Mouse (Mus musculus): ENCODE measurements around the gene Ccr3. TPM values are rescaled to one million over a fixed set of nuclear protein-coding genes. Genes with fewer than 3 reads are reported as not detected.
A peak's percentile ranks its signal among the peaks of the same experiment; 100 is the strongest.

The Ccr3 gene
- total RNA-seq, 1 experiment: not detected

DNA sequence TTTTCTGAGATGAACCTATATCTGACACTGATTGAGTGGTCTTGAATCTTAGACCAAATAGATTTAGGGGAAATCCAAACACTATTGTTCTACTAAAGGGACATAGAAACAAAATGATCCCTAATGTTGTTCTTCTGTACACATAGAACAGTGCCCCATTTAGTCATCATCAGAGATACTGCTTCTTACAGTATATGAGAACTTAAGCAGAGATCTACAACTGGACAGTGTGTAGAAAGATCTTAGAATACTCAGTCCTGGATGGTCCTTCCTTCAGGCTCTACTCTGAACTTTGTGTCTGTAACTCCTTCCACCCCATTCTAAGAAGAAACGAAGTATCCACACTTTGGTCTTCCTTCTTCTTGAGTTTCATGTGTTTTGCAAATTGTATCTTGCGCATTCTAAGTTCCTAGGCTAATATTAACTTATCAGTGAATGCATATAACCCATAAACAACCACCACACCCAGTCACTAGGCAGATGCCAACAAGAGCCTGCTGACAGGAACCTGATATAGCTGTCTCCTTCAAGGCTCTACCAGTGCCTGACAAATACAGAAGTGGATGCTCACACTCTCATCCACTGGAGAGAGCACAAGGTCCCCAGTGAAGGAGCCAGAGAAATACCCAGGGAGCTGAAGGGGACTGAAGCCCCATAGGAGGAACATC is 6.7 kb upstream of the Ccr3 start:
- H3K9me3 ChIP-seq (ENCODE audit: control insufficient read depth, insufficient read depth, low read depth, low read length): no peaks in the 10 kb centered on the region
- TF ChIP-seq ZNF384 (IDR thresholded peaks at IDR 0.05; ENCODE audit: low read depth, low read length): no peak
- no peak for TF ChIP-seq MAFK (IDR thresholded peaks at IDR 0.05; ENCODE audit: insufficient read depth, low read depth, low read length)
- TF ChIP-seq CHD2 (IDR thresholded peaks at IDR 0.05; ENCODE audit: low read depth, low read length): no peak
- TF ChIP-seq HCFC1 (IDR thresholded peaks at IDR 0.05; ENCODE audit: borderline replicate concordance, insufficient read depth, low read length): no peak
- no peak for TF ChIP-seq ZC3H11A (IDR thresholded peaks at IDR 0.05; ENCODE audit: borderline replicate concordance, low read depth, low read length)
- H3K9ac ChIP-seq (ENCODE audit: insufficient read depth, low read depth, low read length, poor library complexity, severe bottlenecking): no peak overlapping the region
- H3K27ac ChIP-seq (ENCODE audit: insufficient read depth, low read depth, low read length, poor library complexity, severe bottlenecking): no peak overlapping the region
- no peak for DNase-seq (ENCODE audit: low read depth, low spot score)
- H3K36me3 ChIP-seq (ENCODE audit: control insufficient read depth, insufficient read depth, low read length, poor library complexity, severe bottlenecking): no peaks in the 10 kb centered on the region
- in situ Hi-C loops (cut with MboI; ENCODE audit: low sequenced_read_pairs in 2 of 2, unreplicated experiment in 2 of 2): no loop called here
- H3K4me3 ChIP-seq (ENCODE audit: insufficient read depth in 1 of 2, low read depth in 1 of 2, low read length in 2 of 2, poor library complexity in 1 of 2, severe bottlenecking in 1 of 2): no peak overlapping the region
- no peaks in the 10 kb centered on the region for H3K4me1 ChIP-seq (ENCODE audit: control insufficient read depth in 2 of 2, insufficient read depth in 2 of 2, low read length in 2 of 2, poor library complexity in 1 of 2)

DNA sequence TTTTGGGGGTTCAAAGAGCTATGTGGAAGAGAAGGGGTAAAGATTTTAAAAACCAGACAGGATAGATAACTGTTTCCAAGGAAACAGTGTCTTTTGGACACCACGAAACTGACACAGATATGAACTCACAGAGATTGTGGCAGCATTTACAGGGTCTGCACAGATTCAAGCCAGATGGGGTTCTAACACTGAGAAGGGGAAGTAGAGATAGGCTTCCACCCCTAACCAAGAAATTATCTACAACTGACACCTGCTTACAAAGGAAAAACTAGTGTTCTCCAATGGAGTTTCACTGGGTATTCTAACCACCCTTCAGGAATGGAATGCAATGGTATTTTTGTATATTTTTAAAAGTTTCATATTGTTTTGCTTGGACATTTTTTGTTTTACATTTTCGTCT is 5.7 kb upstream of the Ccr3 start:
- TF ChIP-seq MAFK (IDR thresholded peaks at IDR 0.05; ENCODE audit: insufficient read depth, low read depth, low read length) (no peak), ZNF384 (IDR thresholded peaks at IDR 0.05; ENCODE audit: low read depth, low read length) (no peak), HCFC1 (IDR thresholded peaks at IDR 0.05; ENCODE audit: borderline replicate concordance, insufficient read depth, low read length) (no peak), ZC3H11A (IDR thresholded peaks at IDR 0.05; ENCODE audit: borderline replicate concordance, low read depth, low read length) (no peak)
- Histone ChIP-seq H3K4me3 (ENCODE audit: insufficient read depth in 1 of 2, low read depth in 1 of 2, low read length in 2 of 2, poor library complexity in 1 of 2, severe bottlenecking in 1 of 2) (no peak overlapping the region), H3K9ac (ENCODE audit: insufficient read depth, low read depth, low read length, poor library complexity, severe bottlenecking) (no peak overlapping the region), H3K4me1 (ENCODE audit: control insufficient read depth in 2 of 2, insufficient read depth in 2 of 2, low read length in 2 of 2, poor library complexity in 1 of 2) (no peaks in the 10 kb centered on the region), H3K9me3 (ENCODE audit: control insufficient read depth, insufficient read depth, low read depth, low read length) (no peaks in the 10 kb centered on the region), H3K27ac (ENCODE audit: insufficient read depth, low read depth, low read length, poor library complexity, severe bottlenecking) (no peak overlapping the region), H3K36me3 (ENCODE audit: control insufficient read depth, insufficient read depth, low read length, poor library complexity, severe bottlenecking) (no peaks in the 10 kb centered on the region)
- DNase-seq (ENCODE audit: low read depth, low spot score): no peak
- in situ Hi-C loops (cut with MboI; ENCODE audit: low sequenced_read_pairs in 2 of 2, unreplicated experiment in 2 of 2): no loop called here

DNA sequence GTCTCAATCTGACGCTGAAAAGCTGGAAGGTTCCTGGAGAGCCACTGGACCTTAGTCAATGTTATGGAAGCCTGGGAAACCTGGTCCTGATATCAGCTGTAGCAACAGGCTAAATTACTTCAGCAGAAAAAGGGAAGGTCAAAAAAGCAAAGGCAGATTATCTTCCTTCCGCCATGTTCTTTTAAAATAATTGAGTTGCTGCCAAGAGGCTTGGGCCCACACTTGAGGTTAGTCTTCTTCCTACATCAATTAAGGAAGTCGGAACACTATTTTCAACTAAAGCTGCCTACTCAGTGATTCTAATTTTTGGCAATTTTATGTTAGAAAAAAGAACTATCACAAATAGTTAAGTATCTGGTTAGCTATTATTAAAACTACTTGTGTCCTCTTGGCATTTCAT is 1.9 kb upstream of the Ccr3 start:
- DNase-seq (ENCODE audit: low read depth, low spot score): no peak
- Histone ChIP-seq H3K4me3 (ENCODE audit: insufficient read depth in 1 of 2, low read depth in 1 of 2, low read length in 2 of 2, poor library complexity in 1 of 2, severe bottlenecking in 1 of 2) (no peak overlapping the region), H3K9ac (ENCODE audit: insufficient read depth, low read depth, low read length, poor library complexity, severe bottlenecking) (no peak overlapping the region), H3K36me3 (ENCODE audit: control insufficient read depth, insufficient read depth, low read length, poor library complexity, severe bottlenecking) (no peaks in the 10 kb centered on the region), H3K9me3 (ENCODE audit: control insufficient read depth, insufficient read depth, low read depth, low read length) (no peaks in the 10 kb centered on the region), H3K4me1 (ENCODE audit: control insufficient read depth in 2 of 2, insufficient read depth in 2 of 2, low read length in 2 of 2, poor library complexity in 1 of 2) (no peaks in the 10 kb centered on the region), H3K27ac (ENCODE audit: insufficient read depth, low read depth, low read length, poor library complexity, severe bottlenecking) (no peak overlapping the region)
- TF ChIP-seq CHD2 (IDR thresholded peaks at IDR 0.05; ENCODE audit: low read depth, low read length) (no peak), ZNF384 (IDR thresholded peaks at IDR 0.05; ENCODE audit: low read depth, low read length) (no peak), HCFC1 (IDR thresholded peaks at IDR 0.05; ENCODE audit: borderline replicate concordance, insufficient read depth, low read length) (no peak), MAFK (IDR thresholded peaks at IDR 0.05; ENCODE audit: insufficient read depth, low read depth, low read length) (no peak), ZC3H11A (IDR thresholded peaks at IDR 0.05; ENCODE audit: borderline replicate concordance, low read depth, low read length) (no peak)
- in situ Hi-C loops (cut with MboI; ENCODE audit: low sequenced_read_pairs in 2 of 2, unreplicated experiment in 2 of 2): no loop called here

DNA sequence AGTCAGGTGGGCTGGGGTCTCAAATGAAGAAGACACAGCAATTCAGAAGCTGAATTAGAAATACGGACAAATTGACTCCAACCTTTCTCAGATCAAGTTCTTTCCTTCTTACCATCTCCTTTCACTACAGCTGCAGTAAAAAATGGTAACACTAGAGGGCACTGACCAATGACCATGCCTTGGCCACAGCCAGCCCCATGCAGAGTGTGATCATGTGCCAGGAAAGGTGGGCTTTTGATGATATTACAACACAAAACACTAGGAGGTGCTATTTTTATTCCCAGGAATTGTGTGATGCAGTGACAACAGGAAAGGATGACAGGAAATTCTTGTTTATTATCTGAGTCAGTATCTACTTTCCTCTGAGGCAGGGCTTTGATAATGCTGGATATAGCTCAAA is 11.6 kb downstream of the Ccr3 start:
- no peaks in the 10 kb centered on the region for H3K9me3 ChIP-seq (ENCODE audit: control insufficient read depth, insufficient read depth, low read depth, low read length)
- no peaks in the 10 kb centered on the region for H3K36me3 ChIP-seq (ENCODE audit: control insufficient read depth, insufficient read depth, low read length, poor library complexity, severe bottlenecking)
- peak; percentile 28 for DNase-seq (ENCODE audit: low read depth, low spot score)
- H3K9ac ChIP-seq (ENCODE audit: insufficient read depth, low read depth, low read length, poor library complexity, severe bottlenecking): no peak overlapping the region
- in situ Hi-C loops (cut with MboI; ENCODE audit: low sequenced_read_pairs in 2 of 2, unreplicated experiment in 2 of 2): no loop called here
- TF ChIP-seq MAFK (IDR thresholded peaks at IDR 0.05; ENCODE audit: insufficient read depth, low read depth, low read length) (no peak), ZC3H11A (IDR thresholded peaks at IDR 0.05; ENCODE audit: borderline replicate concordance, low read depth, low read length) (no peak), ZNF384 (IDR thresholded peaks at IDR 0.05; ENCODE audit: low read depth, low read length) (no peak), CHD2 (IDR thresholded peaks at IDR 0.05; ENCODE audit: low read depth, low read length) (no peak), HCFC1 (IDR thresholded peaks at IDR 0.05; ENCODE audit: borderline replicate concordance, insufficient read depth, low read length) (no peak)
- no peak overlapping the region for H3K27ac ChIP-seq (ENCODE audit: insufficient read depth, low read depth, low read length, poor library complexity, severe bottlenecking)
- no peaks in the 10 kb centered on the region for H3K4me1 ChIP-seq (ENCODE audit: control insufficient read depth in 2 of 2, insufficient read depth in 2 of 2, low read length in 2 of 2, poor library complexity in 1 of 2)
- no peak overlapping the region for H3K4me3 ChIP-seq (ENCODE audit: insufficient read depth in 1 of 2, low read depth in 1 of 2, low read length in 2 of 2, poor library complexity in 1 of 2, severe bottlenecking in 1 of 2)

Measured in ES-E14 (cell line).